Mouse (Mus musculus) heart, embryonic 12.5 days (tissue): Measurements from ENCODE around the gene Tinagl1. TPM values are rescaled to one million over a fixed set of nuclear protein-coding genes. Genes with fewer than 3 reads are reported as not detected.

Experiments used
- ATAC-seq: fragments of 200-750 bp; cut with Nextera tagmentation; 2 replicates; pipeline ENCODE4 v1.8.0; 2017; ENCODE audit warnings: moderate TSS enrichment, moderate library complexity; ENCODE audit not compliant: insufficient number of reproducible peaks, low FRiP score
- H3K27ac ChIP-seq: fragments of 300-500 bp; sonication (generic); 2 replicates; pipeline ENCODE4 v1.5.1; 2016; ENCODE audit warnings: mild to moderate bottlenecking, moderate library complexity; ENCODE audit not compliant: poor library complexity, severe bottlenecking
- H3K27me3 ChIP-seq: fragments of 300-500 bp; sonication (generic); replicated peaks from 2 replicates; pipeline ENCODE4 v1.6.1; 2016; ENCODE audit warnings: mild to moderate bottlenecking, moderate library complexity
- H3K36me3 ChIP-seq: fragments of 300-500 bp; sonication (generic); 2 replicates; pipeline ENCODE4 v1.6.1; 2016; ENCODE audit warnings: mild to moderate bottlenecking, moderate library complexity
- H3K4me1 ChIP-seq: fragments of 300-500 bp; sonication (generic); replicated peaks from 2 replicates; pipeline ENCODE4 v1.6.1; 2016; ENCODE audit warnings: mild to moderate bottlenecking
- H3K4me2 ChIP-seq: fragments of 300-500 bp; sonication (generic); 2 replicates; pipeline ENCODE4 v1.6.1; 2016; ENCODE audit warnings: mild to moderate bottlenecking, moderate library complexity
- H3K4me3 ChIP-seq: fragments of 300-500 bp; sonication (generic); 2 replicates; pipeline ENCODE4 v1.5.1; 2016; ENCODE audit warnings: mild to moderate bottlenecking
- H3K9ac ChIP-seq: fragments of 300-500 bp; sonication (generic); 2 replicates; pipeline ENCODE4 v1.6.1; 2016; ENCODE audit warnings: mild to moderate bottlenecking, moderate library complexity
- H3K9me3 ChIP-seq: fragments of 300-500 bp; sonication (generic); replicated peaks from 2 replicates; pipeline ENCODE4 v1.6.1; 2016; ENCODE audit warnings: mild to moderate bottlenecking, moderate library complexity
- WGBS: fragments of 180-500 bp; shearing (Covaris S2); methylation state at CpG from one replicate; pipeline ENCODE4 v1.1.7; 2016; 5-methylcytosine and 5-hydroxymethylcytosine counted together
- polyA plus RNA-seq: library from polyadenylated mRNA; unstranded; fragments of >200 nt; fragmentation: Nextera tagmentation; extraction: Ambion mirVana; gene quantifications from 2 replicates; pipeline ENCODE4 v1.2.1, GENCODE M21; 2016

Gene Tinagl1
- polyA plus RNA-seq, 1 experiment from 2014 or later, result 46.6 TPM

DNA sequence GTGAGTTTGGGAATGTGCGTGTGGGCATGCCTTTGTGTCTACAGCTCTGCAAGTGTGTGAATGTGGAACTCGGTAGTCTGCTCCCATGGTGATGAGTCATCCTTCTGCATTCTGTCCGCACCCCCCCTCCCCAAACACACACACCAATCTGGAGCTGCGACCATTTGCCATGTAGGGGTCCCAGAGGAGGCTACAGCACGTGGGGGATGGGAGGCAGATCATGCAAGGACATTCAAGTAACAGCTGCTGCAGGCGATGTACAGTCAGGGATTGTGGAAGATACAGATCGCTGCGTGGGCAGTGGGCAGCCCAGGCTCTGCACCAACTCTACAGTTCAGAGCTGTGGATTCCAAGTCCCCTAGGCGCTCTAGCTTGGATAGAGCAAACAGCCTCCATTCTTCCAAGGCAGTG, 33.9 kb downstream of the Tinagl1 start:
- 50% methylated on average over 9 of the region's 9 CpGs for WGBS
- Histone ChIP-seq H3K4me1 (peaks cover 27% of the 10 kb centered on the region), H3K4me3 (no peak overlapping the region), H3K4me2 (no peak overlapping the region), H3K36me3 (no peaks in the 10 kb centered on the region), H3K9ac (no peak overlapping the region), H3K27me3 (peaks cover 86% of the 10 kb centered on the region), H3K9me3 (0 out of 2 replicates have a peak, but pooled peaks cover 5% of the 10 kb centered on the region), H3K27ac (no peak overlapping the region)
- ATAC-seq, result no peak

DNA sequence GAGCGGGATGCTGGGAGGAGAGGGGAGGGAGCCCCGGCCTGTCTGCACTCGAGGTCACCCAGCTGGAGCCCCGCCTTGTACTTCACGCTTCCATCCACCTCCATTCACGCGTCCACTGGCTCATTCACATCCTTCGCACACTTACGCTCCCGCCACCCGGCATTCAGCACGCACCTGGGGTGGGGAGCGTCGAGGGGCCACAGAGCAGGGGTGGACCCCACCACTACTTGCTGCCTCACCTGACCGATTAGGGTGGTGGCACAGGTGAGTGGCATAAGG, 35.8 kb downstream of the Tinagl1 start, which contains the start of gene Hcrtr1:
Hcrtr1 (minus strand) TSS at position 146 of the 279 bp plus-strand sequence.
- peak within 1 kb of the TSS; percentile 45 for H3K4me3 ChIP-seq
- no peak for ATAC-seq
- H3K4me2 ChIP-seq, result peak within 1 kb of the TSS; percentile 72
- H3K9ac ChIP-seq, result peak within 1 kb of the TSS; percentile 68
- peaks cover 92% of the 10 kb centered on the region for H3K27me3 ChIP-seq
- H3K36me3 ChIP-seq, result no peaks in the 10 kb centered on the region
- H3K27ac ChIP-seq, result no peak within 1 kb of the TSS
- H3K4me1 ChIP-seq, result peaks cover 27% of the 10 kb centered on the region
- 3% methylated on average over 14 of the region's 15 CpGs for WGBS
- no peaks in the 10 kb centered on the region for H3K9me3 ChIP-seq

DNA sequence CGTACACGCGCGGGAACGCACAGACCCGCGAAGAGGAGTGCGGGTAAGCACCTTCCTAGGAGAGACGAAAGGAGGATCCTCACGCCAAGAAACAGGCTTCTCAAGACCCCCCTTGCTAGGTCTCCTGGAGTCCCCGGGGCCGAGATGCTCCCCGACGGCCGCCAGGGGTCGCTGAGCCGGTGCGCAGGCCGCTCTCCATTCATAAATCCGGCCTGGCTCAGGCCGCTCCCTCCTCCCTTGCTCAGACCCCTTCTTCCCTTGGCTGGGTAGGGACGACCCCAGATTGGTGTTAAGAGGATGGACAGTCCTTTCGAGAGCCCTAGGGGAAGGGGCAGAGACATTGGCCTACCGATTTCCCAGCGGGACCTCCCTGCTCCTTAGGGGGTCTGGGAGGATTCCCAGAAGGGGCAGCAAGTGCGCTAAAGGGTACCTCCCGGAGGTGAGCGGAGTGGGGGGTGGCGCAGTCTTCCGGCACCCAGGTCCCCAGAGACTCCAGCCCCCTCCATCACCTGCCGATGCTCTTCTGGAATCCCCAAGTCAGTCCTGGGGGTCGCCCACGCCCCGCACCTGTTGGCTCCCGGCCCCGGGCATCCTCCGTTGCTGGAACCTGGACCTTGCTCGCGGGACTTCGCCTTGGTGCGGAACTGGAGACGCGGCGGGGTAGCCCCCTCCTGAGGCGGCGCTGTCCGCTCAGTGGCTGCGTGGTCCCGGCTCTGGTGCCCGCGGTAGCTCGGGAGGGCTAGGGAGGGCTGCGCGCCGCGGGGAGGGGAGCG, 36.3 kb downstream of the Tinagl1 start:
- H3K27me3 ChIP-seq, result peaks cover 92% of the 10 kb centered on the region
- no peaks in the 10 kb centered on the region for H3K36me3 ChIP-seq
- peak overlapping the region; percentile 68 for H3K9ac ChIP-seq
- ATAC-seq, result peak; percentile 58
- peak overlapping the region; percentile 72 for H3K4me2 ChIP-seq
- H3K9me3 ChIP-seq, result no peaks in the 10 kb centered on the region
- H3K4me3 ChIP-seq, result peak overlapping the region; percentile 45
- H3K27ac ChIP-seq, result no peak overlapping the region
- H3K4me1 ChIP-seq, result peaks cover 29% of the 10 kb centered on the region
- WGBS, result under 1% methylated on average over 49 of the region's 57 CpGs

DNA sequence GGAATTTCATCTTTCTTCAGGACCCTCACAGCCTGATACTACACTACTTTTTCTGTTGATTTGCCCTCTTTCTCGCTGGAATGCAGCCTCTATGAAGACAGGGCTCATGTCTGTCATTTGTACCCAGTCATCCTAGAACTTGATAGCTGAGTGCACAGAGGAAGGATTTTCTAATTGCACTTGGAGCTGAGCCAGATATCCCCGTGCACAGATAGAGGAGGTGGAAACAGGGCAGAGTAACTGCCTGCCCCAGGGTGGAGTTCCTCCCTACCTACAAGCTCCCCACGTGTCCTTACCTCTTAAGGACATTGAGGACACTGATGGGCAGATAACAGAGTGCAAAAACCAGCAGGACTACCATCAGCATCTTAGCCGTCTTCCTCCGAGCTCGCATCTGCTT, 41.5 kb downstream of the Tinagl1 start:
- WGBS, result 32% methylated on average over 6 of the region's 6 CpGs
- no peak overlapping the region for H3K27ac ChIP-seq
- H3K9me3 ChIP-seq, result no peaks in the 10 kb centered on the region
- no peak overlapping the region for H3K4me2 ChIP-seq
- no peak for ATAC-seq
- peaks cover 41% of the 10 kb centered on the region for H3K27me3 ChIP-seq
- peaks cover 34% of the 10 kb centered on the region for H3K4me1 ChIP-seq
- H3K36me3 ChIP-seq, result no peaks in the 10 kb centered on the region
- no peak overlapping the region for H3K9ac ChIP-seq
- no peak overlapping the region for H3K4me3 ChIP-seq

DNA sequence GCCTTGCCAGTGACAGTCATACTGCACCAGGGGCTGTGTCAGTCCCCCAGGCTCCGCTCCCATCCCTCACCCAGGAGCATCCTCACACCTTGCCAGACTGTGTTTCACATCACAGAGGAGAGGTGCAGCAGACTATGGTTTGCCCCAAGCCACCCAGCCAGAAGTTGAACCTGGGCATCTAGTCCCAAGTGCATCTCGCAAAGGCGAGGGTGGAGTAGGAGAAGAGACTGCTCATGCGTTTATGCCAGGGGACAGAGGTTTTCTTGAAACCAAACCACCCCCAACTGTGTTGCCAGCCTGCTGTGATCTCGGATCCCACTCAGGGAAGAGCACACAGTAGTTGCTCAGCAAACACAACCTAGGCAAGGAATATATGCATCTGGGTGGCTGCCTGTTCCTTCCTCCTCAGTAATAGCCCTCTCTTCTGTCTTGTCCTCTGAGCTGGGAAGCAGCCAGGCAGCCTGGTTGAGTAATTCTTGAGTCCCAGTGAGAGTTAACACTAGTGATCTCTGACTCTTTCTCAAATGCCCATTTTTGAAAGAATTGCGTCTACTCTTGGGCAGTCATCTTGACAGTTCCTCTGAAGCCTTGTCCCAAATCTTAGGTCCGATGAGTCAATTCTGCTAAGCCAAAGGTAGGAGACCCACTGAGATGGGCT, 43.3 kb downstream of the Tinagl1 start:
- H3K27me3 ChIP-seq, result peaks cover 24% of the 10 kb centered on the region
- ATAC-seq, result no peak
- H3K36me3 ChIP-seq, result peaks cover 15% of the 10 kb centered on the region
- H3K4me3 ChIP-seq, result no peak overlapping the region
- peaks cover 33% of the 10 kb centered on the region for H3K4me1 ChIP-seq
- no peak overlapping the region for H3K27ac ChIP-seq
- H3K9me3 ChIP-seq, result no peaks in the 10 kb centered on the region
- WGBS, result 84% methylated on average over 7 of the region's 7 CpGs
- H3K4me2 ChIP-seq, result no peak overlapping the region
- no peak overlapping the region for H3K9ac ChIP-seq

DNA sequence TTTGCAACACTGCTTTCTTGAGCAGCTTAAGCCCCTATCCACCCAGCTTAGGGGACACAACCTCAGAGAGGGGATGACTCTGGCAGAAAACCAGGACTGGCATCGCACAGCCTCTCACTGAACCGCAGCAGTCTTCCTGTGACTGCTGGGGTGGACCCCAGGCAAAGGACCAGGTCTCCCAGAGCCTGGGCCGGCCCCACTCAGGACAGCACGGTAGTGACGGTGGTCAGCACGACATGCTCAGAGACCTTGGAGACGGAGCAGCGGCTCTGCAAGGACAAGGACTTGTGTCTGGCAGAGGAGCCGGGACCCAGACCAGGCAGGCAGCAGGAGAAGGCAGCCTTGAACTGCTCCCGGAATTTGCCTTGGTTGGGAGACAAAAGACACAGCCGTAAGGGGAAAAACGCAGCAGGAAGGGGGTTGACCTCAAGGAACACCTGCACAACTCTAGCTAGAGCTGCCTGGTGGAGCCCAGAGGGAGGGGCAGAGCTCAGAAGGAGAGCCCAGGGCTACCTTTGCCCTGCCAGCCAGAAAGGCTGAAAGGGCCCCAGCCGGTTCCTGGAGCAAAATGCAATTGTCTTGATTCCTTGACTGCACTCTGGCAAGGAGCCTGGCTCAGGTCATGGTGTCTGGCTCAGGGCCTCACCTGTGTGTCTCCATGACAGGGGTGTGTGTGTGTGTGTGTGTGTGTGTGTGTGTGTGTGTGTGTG, 44.1 kb downstream of the Tinagl1 start:
- Histone ChIP-seq H3K4me3 (no peak overlapping the region), H3K36me3 (peaks cover 23% of the 10 kb centered on the region), H3K4me2 (no peak overlapping the region), H3K9ac (no peak overlapping the region), H3K27ac (no peak overlapping the region), H3K9me3 (no peaks in the 10 kb centered on the region), H3K27me3 (peaks cover 17% of the 10 kb centered on the region), H3K4me1 (peaks cover 33% of the 10 kb centered on the region)
- WGBS, result 67% methylated on average over 13 of the region's 13 CpGs
- no peak for ATAC-seq

DNA sequence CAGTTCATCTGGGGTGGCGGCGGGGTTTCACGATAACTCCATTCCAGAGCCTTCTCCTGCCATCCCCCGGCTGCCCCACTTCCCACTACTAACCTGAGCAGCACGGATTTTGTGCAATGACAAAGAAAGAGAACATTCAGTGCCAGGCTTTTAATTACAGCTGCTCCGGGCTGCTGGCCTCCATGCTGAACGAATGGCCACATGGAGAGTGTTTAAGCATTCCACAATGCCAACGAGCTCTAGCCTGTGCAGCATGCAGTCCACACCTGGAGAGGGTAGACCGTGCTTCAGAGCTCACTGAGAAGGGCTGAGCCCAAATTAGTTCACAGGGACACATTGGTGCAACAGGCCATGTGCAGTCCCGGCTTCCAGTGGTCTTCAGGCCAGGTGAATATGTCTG, 44.8 kb downstream of the Tinagl1 start:
- no peak overlapping the region for H3K27ac ChIP-seq
- H3K9me3 ChIP-seq, result no peaks in the 10 kb centered on the region
- peaks cover 10% of the 10 kb centered on the region for H3K27me3 ChIP-seq
- peaks cover 30% of the 10 kb centered on the region for H3K36me3 ChIP-seq
- no peak overlapping the region for H3K4me3 ChIP-seq
- ATAC-seq, result no peak
- H3K4me2 ChIP-seq, result no peak overlapping the region
- WGBS, result 89% methylated on average over 10 of the region's 10 CpGs
- no peak overlapping the region for H3K9ac ChIP-seq
- peaks cover 33% of the 10 kb centered on the region for H3K4me1 ChIP-seq

DNA sequence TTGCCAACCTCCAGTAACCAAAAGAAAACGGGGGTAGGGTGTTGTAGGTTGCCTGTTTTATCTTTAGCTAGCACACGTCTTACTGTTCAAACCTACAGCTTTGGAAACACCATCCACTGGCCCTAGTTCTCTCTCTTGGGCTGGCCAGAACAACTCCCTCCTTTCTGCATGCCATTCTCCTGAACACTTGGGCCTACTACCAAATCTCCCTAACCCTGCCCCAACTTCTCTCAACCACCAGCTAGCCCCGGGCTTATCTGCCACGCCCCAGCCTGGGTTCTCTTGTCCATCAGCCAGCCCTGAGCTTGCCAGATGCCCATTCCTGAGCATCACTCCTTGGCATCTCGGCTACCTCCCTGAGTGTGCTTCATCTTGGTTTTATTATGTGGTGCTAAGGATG, 46.0 kb downstream of the Tinagl1 start:
- Histone ChIP-seq H3K9me3 (no peaks in the 10 kb centered on the region), H3K36me3 (peaks cover 42% of the 10 kb centered on the region), H3K27me3 (no peaks in the 10 kb centered on the region), H3K4me3 (no peak overlapping the region), H3K4me1 (peaks cover 33% of the 10 kb centered on the region), H3K9ac (no peak overlapping the region), H3K27ac (no peak overlapping the region), H3K4me2 (no peak overlapping the region)
- no peak for ATAC-seq
- WGBS, result 56% methylated on average over 5 of the region's 5 CpGs

DNA sequence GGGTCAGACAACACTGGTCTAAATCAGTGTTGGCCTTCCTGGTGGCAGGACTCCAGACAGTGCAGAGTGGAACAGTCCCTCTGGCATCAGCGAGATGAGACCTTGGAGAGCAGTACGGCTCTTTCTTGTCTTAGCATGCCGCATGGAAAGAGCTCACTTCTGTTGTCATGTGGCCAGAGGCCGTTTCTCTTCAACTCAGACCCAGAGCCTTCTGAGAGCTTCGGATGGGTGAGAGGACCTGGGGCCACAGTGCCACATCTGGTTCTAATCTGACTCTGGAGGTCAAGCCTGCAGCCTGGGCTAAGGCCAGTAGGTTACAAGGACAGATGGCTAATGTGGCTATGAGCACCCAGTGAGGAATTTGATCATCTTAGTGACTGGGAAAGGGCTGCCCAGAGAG, 49.0 kb downstream of the Tinagl1 start:
- H3K27ac ChIP-seq, result no peak overlapping the region
- no peak for ATAC-seq
- no peak overlapping the region for H3K9ac ChIP-seq
- 79% methylated on average over 5 of the region's 5 CpGs for WGBS
- H3K9me3 ChIP-seq, result no peaks in the 10 kb centered on the region
- no peak overlapping the region for H3K4me3 ChIP-seq
- H3K4me1 ChIP-seq, result peaks cover 27% of the 10 kb centered on the region
- H3K27me3 ChIP-seq, result no peaks in the 10 kb centered on the region
- H3K4me2 ChIP-seq, result no peak overlapping the region
- peaks cover 71% of the 10 kb centered on the region for H3K36me3 ChIP-seq

DNA sequence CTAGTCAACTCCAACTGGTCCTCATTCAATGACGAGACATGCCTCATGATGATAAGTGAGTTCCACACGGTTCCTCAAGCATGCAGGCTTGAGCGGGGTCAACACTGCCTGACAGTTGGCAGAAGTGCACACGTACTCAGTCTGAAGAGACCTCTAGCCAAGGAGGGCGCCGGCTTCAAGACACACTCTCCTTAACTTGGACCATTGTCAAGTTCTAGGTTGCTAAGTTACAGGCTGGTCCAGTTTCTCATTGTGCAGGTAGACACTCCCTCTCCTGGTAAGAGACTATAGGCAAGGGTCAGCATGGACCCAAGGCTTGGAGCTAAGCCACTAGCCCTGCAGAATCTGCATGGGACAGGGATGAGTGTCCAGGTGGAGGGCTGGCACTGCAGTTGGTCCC, 49.8 kb downstream of the Tinagl1 start:
- H3K4me2 ChIP-seq, result no peak overlapping the region
- no peak for ATAC-seq
- 88% methylated on average over 6 of the region's 6 CpGs for WGBS
- H3K4me3 ChIP-seq, result no peak overlapping the region
- H3K36me3 ChIP-seq, result peaks cover 76% of the 10 kb centered on the region
- H3K27me3 ChIP-seq, result no peaks in the 10 kb centered on the region
- no peak overlapping the region for H3K9ac ChIP-seq
- no peaks in the 10 kb centered on the region for H3K9me3 ChIP-seq
- H3K4me1 ChIP-seq, result peaks cover 29% of the 10 kb centered on the region
- no peak overlapping the region for H3K27ac ChIP-seq

DNA sequence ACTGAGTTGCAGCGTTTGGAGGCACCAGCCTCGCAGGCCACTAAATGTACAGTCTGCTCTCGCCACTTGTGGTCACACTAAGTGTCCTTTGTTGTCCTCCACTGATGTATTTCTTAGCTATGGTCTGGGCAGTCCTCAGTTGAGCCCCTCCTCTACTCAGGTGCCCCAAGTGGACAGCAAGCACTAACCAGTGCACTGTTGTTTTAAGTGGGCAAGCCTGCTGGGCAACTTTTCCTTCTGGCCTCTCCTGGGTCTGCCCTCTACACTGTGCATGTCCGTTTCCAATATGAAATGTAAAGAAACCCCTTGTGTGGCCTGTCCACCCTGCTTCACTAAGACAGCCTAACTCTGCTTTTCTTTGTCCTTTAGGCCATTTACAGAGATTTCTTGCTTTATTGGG, 50.8 kb downstream of the Tinagl1 start:
- Histone ChIP-seq H3K4me2 (no peak overlapping the region), H3K4me3 (no peak overlapping the region), H3K9me3 (no peaks in the 10 kb centered on the region), H3K27ac (no peak overlapping the region), H3K9ac (no peak overlapping the region), H3K27me3 (no peaks in the 10 kb centered on the region), H3K36me3 (peaks cover 76% of the 10 kb centered on the region), H3K4me1 (peaks cover 20% of the 10 kb centered on the region)
- 79% methylated on average over 4 of the region's 4 CpGs for WGBS
- ATAC-seq, result no peak
